ENCODE assay signal across 10 mouse cellular contexts in the genomic region with DNA sequence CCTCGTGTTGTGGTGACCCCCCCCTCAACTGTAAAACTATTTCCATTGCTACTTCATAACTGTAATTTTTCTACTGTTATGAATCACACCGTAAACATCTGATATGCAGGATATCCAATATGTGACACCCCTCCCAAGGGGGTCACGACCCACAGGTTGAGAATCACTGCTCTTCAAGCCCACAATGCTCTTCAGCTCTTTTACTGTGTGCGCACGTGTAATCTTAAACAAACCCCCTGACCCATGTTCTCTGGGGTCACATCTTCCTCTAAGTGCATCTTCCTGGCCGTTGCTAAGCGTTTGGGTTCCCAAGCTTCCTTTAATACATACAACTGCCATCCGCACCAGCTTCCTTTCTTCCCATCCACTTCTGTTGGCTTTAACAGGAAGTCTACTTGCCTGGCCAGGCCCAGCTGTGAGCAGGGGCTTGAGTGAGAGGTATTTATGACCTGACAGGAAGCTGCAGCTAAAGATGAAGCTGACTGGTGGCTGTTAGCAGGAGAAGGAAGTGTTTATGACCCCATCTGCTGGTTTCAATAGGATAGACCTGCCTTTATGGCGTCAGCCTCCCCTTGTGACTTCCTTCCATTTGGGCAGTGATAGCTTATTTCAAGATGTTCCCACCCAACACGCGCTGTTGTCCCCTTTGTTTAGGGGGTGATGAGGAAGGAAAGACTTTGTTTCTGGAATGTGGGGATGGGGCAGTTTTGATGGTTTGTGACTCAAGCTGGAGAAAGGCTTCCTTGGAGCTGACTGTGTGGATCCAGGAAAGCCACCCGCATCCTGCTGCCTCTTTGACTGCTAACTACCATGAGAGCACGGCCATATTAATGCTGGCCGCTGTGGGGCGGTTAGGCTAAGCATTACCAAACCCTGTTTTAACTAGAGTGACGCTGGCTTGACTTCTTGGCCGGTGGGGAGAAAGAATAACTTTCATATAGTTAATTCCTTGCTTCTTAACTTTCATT.
A peak's percentile ranks its signal among the peaks of the same experiment; 100 is the strongest.
DNase-seq lines count a peak whose midpoint lies in the region; ATAC-seq and TF ChIP-seq lines count a peak whose summit lies in the region.
"Had no signal": no experiment of that assay in that cellular context is flagged by ENCODE, and none has a peak within 500 bp of the region (broad histone marks: within the 10 kb centered on the region; RNA-seq: fewer than 3 reads in every experiment).

No protein-coding gene starts in this region.

- H3K27ac ChIP-seq in kidney, postnatal 0 days: peak overlapping the region; percentile 66
- H3K27ac ChIP-seq: forebrain, embryonic 15.5 days; limb, embryonic 13.5 days had no signal

- no peaks in the 10 kb centered on the region for H3K27me3 ChIP-seq in kidney, postnatal 0 days (ENCODE audit: insufficient read depth, low read length)
- H3K27me3 ChIP-seq: forebrain, embryonic 15.5 days had no signal

- no peak overlapping the region for H3K9ac ChIP-seq in kidney, postnatal 0 days (ENCODE audit: low read depth, low read length)
- H3K9ac ChIP-seq: forebrain, embryonic 15.5 days; limb, embryonic 13.5 days had no signal

- intact Hi-C loops in heart, postnatal 36 days (cut with DNase I): no loop called here

- peak; percentile 14; the same call in 1 of the 2 replicates for TF ChIP-seq CTCF in kidney, postnatal 0 days (IDR thresholded peaks at IDR 0.05; ENCODE audit: low read depth)

- peak; percentile 89 for DNase-seq in heart, adult 11 months
- no peak for DNase-seq in heart, postnatal 36 days
- peak; percentile 16 for DNase-seq in ZHBTc4 (ENCODE audit: low read depth, low spot score)
- DNase-seq in kidney, postnatal 0 days (ENCODE audit: low spot score): peak; percentile 74
- DNase-seq in ovary, postnatal 10 days (ENCODE audit: low spot score): no peak
- DNase-seq in Muller cell, postnatal 12 days (ENCODE audit: inconsistent ontology term): no peak
- DNase-seq in ovary, postnatal 14 days (ENCODE audit: low spot score): no peak

- no peaks in the 10 kb centered on the region for H3K36me3 ChIP-seq in kidney, postnatal 0 days (ENCODE audit: insufficient read depth, low read length)
- H3K36me3 ChIP-seq: forebrain, embryonic 15.5 days; limb, embryonic 13.5 days had no signal

- no peak overlapping the region for H3K4me3 ChIP-seq in kidney, postnatal 0 days (replicated peaks; ENCODE audit: low read depth, low read length)
- H3K4me3 ChIP-seq: forebrain, embryonic 15.5 days; limb, embryonic 13.5 days had no signal

- no peak for ATAC-seq in kidney, postnatal 0 days (replicated peaks; ENCODE audit: low FRiP score, low read depth)
- ATAC-seq in megakaryocyte progenitor cell, adult 5-6 weeks (replicated peaks; ENCODE audit: poor library complexity): peak; percentile 82
- ATAC-seq: forebrain, embryonic 15.5 days had no signal

- H3K4me1 ChIP-seq in kidney, postnatal 0 days (replicated peaks; ENCODE audit: insufficient read depth, low read length): peaks cover 15% of the 10 kb centered on the region; the same call in 1 of the 2 replicates

- 44% methylated on average over 17 of the region's 17 CpGs for WGBS in kidney, postnatal 0 days

- no peaks in the 10 kb centered on the region for H3K9me3 ChIP-seq in kidney, postnatal 0 days (replicated peaks; ENCODE audit: low read length)
- H3K9me3 ChIP-seq: forebrain, embryonic 15.5 days; limb, embryonic 13.5 days had no signal

- no peak overlapping the region for H3K4me2 ChIP-seq in kidney, postnatal 0 days (ENCODE audit: low read length)
- H3K4me2 ChIP-seq: forebrain, embryonic 15.5 days; limb, embryonic 13.5 days had no signal

Comparison
In these comparisons a context has a peak if more than half of its experiments do, and no peak if none do; other contexts are left out.
1. DNase-seq: peak in heart, adult 11 months (single experiment), ZHBTc4 (single experiment) and kidney, postnatal 0 days (single experiment); none in heart, postnatal 36 days (0 of 2), ovary, postnatal 10 days (single experiment), Muller cell, postnatal 12 days (single experiment) and ovary, postnatal 14 days (single experiment).